Mouse (Mus musculus): Measurements from ENCODE around the gene Tmprss11f. TPM values are rescaled to one million over a fixed set of nuclear protein-coding genes. Genes with fewer than 3 reads are reported as not detected.

Tmprss11f gene
- total and polyA plus RNA-seq, 3 experiments, result not detected

GRCm38 (mm10) chr5:86546693-86547092 is 85.5 kb downstream of the Tmprss11f start:
- no peak for TF ChIP-seq MYB (IDR thresholded peaks at IDR 0.05; ENCODE audit: low read depth, low read length)
- no peak for TF ChIP-seq CHD2 (IDR thresholded peaks at IDR 0.05; ENCODE audit: low read length)
- no peak for TF ChIP-seq MAZ (IDR thresholded peaks at IDR 0.05; ENCODE audit: low read depth, low read length)
- TF ChIP-seq CTCF (IDR thresholded peaks at IDR 0.05 in 2 of 3, conservative IDR thresholded peaks at IDR 0.05 in 1 of 3; ENCODE audit: control insufficient read depth in 1 of 3, insufficient read depth in 1 of 3, low read depth in 2 of 3, low read length in 3 of 3, poor library complexity in 1 of 3, severe bottlenecking in 1 of 3), result no peak
- TF ChIP-seq TBP (IDR thresholded peaks at IDR 0.05; ENCODE audit: low read depth, low read length), result no peak
- no peak for TF ChIP-seq NRF1 (IDR thresholded peaks at IDR 0.05; ENCODE audit: insufficient read depth, low read depth, low read length, poor library complexity, severe bottlenecking)
- no peak for TF ChIP-seq MYC (IDR thresholded peaks at IDR 0.05; ENCODE audit: low read depth, low read length)
- no peak for TF ChIP-seq NELFE (IDR thresholded peaks at IDR 0.05; ENCODE audit: low read depth, low read length)
- no peak for TF ChIP-seq USF1 (IDR thresholded peaks at IDR 0.05; ENCODE audit: low read depth, low read length)
- TF ChIP-seq POLR2AphosphoS2 (IDR thresholded peaks at IDR 0.05; ENCODE audit: low read length), result no peak
- TF ChIP-seq MXI1 (IDR thresholded peaks at IDR 0.05; ENCODE audit: low read depth, low read length), result no peak
- TF ChIP-seq E2F4 (IDR thresholded peaks at IDR 0.05; ENCODE audit: borderline replicate concordance, low read depth, low read length), result no peak
- TF ChIP-seq CHD1 (IDR thresholded peaks at IDR 0.05; ENCODE audit: low read depth, low read length), result no peak
- TF ChIP-seq ZC3H11A (IDR thresholded peaks at IDR 0.05; ENCODE audit: low read depth, low read length), result no peak
- no peak for TF ChIP-seq TAL1 (IDR thresholded peaks at IDR 0.05; ENCODE audit: low read length)
- no peak for TF ChIP-seq ZKSCAN1 (IDR thresholded peaks at IDR 0.05; ENCODE audit: low read depth, low read length)
- no peak for TF ChIP-seq SIN3A (IDR thresholded peaks at IDR 0.05; ENCODE audit: low read length)
- TF ChIP-seq EP300 (IDR thresholded peaks at IDR 0.05; ENCODE audit: low read depth in 1 of 2, low read length in 2 of 2), result no peak
- Histone ChIP-seq H3K36me3 (ENCODE audit: control insufficient read depth in 1 of 2, insufficient read depth in 2 of 2, low read length in 2 of 2) (no peaks in the 10 kb centered on the region), H3K4me3 (ENCODE audit: control insufficient read depth in 1 of 2, insufficient read depth in 1 of 2, low read depth in 2 of 2, low read length in 2 of 2) (no peak overlapping the region), H3K9me3 (replicated peaks; ENCODE audit: insufficient read depth, low read length) (no peaks in the 10 kb centered on the region), H3K79me2 (ENCODE audit: control insufficient read depth, insufficient read depth, low read length, poor library complexity) (no peaks in the 10 kb centered on the region), H3K9ac (ENCODE audit: control insufficient read depth, low read depth, low read length, poor library complexity, severe bottlenecking) (no peak overlapping the region), H3K27me3 (ENCODE audit: control insufficient read depth in 1 of 2, insufficient read depth in 2 of 2, low read length in 2 of 2) (no peaks in the 10 kb centered on the region), H3K4me1 (ENCODE audit: control insufficient read depth in 1 of 2, insufficient read depth in 2 of 2, low read length in 2 of 2) (no peaks in the 10 kb centered on the region), H3K27ac (ENCODE audit: control insufficient read depth, low read depth, low read length) (no peak overlapping the region)
- DNase-seq (ENCODE audit: low read depth, low spot score), result no peak

GRCm38 (mm10) chr5:86540601-86541000 is 91.6 kb downstream of the Tmprss11f start:
- Histone ChIP-seq H3K9me3 (replicated peaks; ENCODE audit: insufficient read depth, low read length) (no peaks in the 10 kb centered on the region), H3K79me2 (ENCODE audit: control insufficient read depth, insufficient read depth, low read length, poor library complexity) (no peaks in the 10 kb centered on the region), H3K27me3 (ENCODE audit: control insufficient read depth in 1 of 2, insufficient read depth in 2 of 2, low read length in 2 of 2) (no peaks in the 10 kb centered on the region), H3K27ac (ENCODE audit: control insufficient read depth, low read depth, low read length) (no peak overlapping the region), H3K9ac (ENCODE audit: control insufficient read depth, low read depth, low read length, poor library complexity, severe bottlenecking) (no peak overlapping the region), H3K4me1 (ENCODE audit: control insufficient read depth in 1 of 2, insufficient read depth in 2 of 2, low read length in 2 of 2) (no peaks in the 10 kb centered on the region), H3K36me3 (ENCODE audit: control insufficient read depth in 1 of 2, insufficient read depth in 2 of 2, low read length in 2 of 2) (no peaks in the 10 kb centered on the region), H3K4me3 (ENCODE audit: control insufficient read depth in 1 of 2, insufficient read depth in 1 of 2, low read depth in 2 of 2, low read length in 2 of 2) (no peak overlapping the region)
- TF ChIP-seq MYC (IDR thresholded peaks at IDR 0.05; ENCODE audit: low read depth, low read length) (no peak), GATA1 (IDR thresholded peaks at IDR 0.05; ENCODE audit: low read depth, low read length) (no peak), MEF2A (IDR thresholded peaks at IDR 0.05; ENCODE audit: extremely low read depth, insufficient replicate concordance, low read depth, low read length, poor library complexity, severe bottlenecking) (no peak), KAT2A (conservative IDR thresholded peaks at IDR 0.05; ENCODE audit: low read depth, low read length) (no peak), ETS1 (IDR thresholded peaks at IDR 0.05; ENCODE audit: low read depth, low read length) (no peak), MAX (IDR thresholded peaks at IDR 0.05; ENCODE audit: low read length) (no peak), JUND (IDR thresholded peaks at IDR 0.05; ENCODE audit: low read depth, low read length) (no peak)
- no peak for DNase-seq (ENCODE audit: low read depth, low spot score)

Measured in MEL (cell line).